ENCODE assay signal across 13 mouse cellular contexts in the genomic region with DNA sequence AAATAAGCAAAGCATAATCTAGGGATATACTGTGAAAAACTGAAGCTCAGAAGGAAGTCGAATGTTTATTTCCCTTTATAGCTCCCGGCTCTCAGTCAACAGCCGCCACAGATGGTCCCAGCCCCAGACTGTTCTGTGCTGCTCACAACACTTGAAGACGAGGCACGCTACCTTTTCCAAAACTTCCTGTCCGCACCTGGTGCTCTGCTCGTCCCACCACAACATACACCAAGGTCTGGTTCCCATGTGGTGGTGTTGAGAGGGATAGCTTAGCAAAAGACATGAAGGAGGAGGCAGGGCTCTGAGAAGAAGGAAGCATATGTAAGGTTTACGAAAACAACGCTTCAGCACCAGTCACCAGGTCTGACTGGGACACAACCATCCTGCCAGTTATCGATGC.
A peak's percentile ranks its signal among the peaks of the same experiment; 100 is the strongest.
DNase-seq lines count a peak whose midpoint lies in the region; ATAC-seq lines count a peak whose summit lies in the region.
"Had no signal": no experiment of that assay in that cellular context is flagged by ENCODE, and none has a peak within 500 bp of the region (broad histone marks: within the 10 kb centered on the region; RNA-seq: fewer than 3 reads in every experiment).

No protein-coding gene starts in this region.

- no peak overlapping the region for H3K4me3 ChIP-seq in kidney, embryonic 15.5 days (replicated peaks)
- no peak overlapping the region for H3K4me3 ChIP-seq in limb, embryonic 10.5 days
- H3K4me3 ChIP-seq: hindbrain, embryonic 13.5 days had no signal

- H3K9ac ChIP-seq in kidney, embryonic 15.5 days = no peak overlapping the region
- H3K9ac ChIP-seq: hindbrain, embryonic 13.5 days; liver, postnatal 0 days had no signal

- H3K27me3 ChIP-seq in kidney, embryonic 15.5 days = no peaks in the 10 kb centered on the region
- no peaks in the 10 kb centered on the region for H3K27me3 ChIP-seq in limb, embryonic 10.5 days (ENCODE audit: low read depth, poor library complexity, severe bottlenecking)
- H3K27me3 ChIP-seq: hindbrain, embryonic 13.5 days had no signal

- DNase-seq in kidney, adult 11 months = no peak
- DNase-seq in brain, embryonic 18.5 days (ENCODE audit: low read depth, low spot score) = peak; percentile 30
- DNase-seq in cerebellum, adult 9-11 months = peak; percentile 43
- DNase-seq in left cerebral cortex, postnatal 36 days (ENCODE audit: low spot score in 2 of 2) = peak; percentile 60 to 71
- DNase-seq in limb, embryonic 10.5 days (ENCODE audit: low spot score) = no peak
- DNase-seq in gastrocnemius, postnatal 10 days = no peak
- DNase-seq: adrenal gland, postnatal 14 days; gastrocnemius, postnatal 36 days; kidney, postnatal 4 days; liver, postnatal 0 days had no signal

- 0 out of 2 replicates have a peak overlapping the region, but pooled peaks have one; percentile 7 for H3K4me2 ChIP-seq in kidney, embryonic 15.5 days
- H3K4me2 ChIP-seq: hindbrain, embryonic 13.5 days had no signal

- no peak overlapping the region for H3K27ac ChIP-seq in kidney, embryonic 15.5 days
- H3K27ac ChIP-seq in limb, embryonic 10.5 days = no peak overlapping the region
- H3K27ac ChIP-seq: hindbrain, embryonic 13.5 days had no signal

- ATAC-seq in kidney, embryonic 15.5 days (replicated peaks; ENCODE audit: low FRiP score) = no peak
- ATAC-seq: liver, postnatal 0 days had no signal

- intact Hi-C loops in left cerebral cortex, postnatal 36 days (cut with DNase I) = no loop called here

- WGBS in kidney, embryonic 15.5 days = 62% methylated on average over 10 of the region's 10 CpGs
- WGBS in limb, embryonic 10.5 days = 71% methylated on average over 10 of the region's 10 CpGs

- H3K36me3 ChIP-seq in kidney, embryonic 15.5 days = no peaks in the 10 kb centered on the region
- no peaks in the 10 kb centered on the region for H3K36me3 ChIP-seq in limb, embryonic 10.5 days
- H3K36me3 ChIP-seq: G1E; hindbrain, embryonic 13.5 days had no signal

- H3K9me3 ChIP-seq in kidney, embryonic 15.5 days (replicated peaks) = no peaks in the 10 kb centered on the region
- no peaks in the 10 kb centered on the region for H3K9me3 ChIP-seq in limb, embryonic 10.5 days (replicated peaks)
- H3K9me3 ChIP-seq: G1E; hindbrain, embryonic 13.5 days had no signal

- peaks cover 8% of the 10 kb centered on the region; the same call in 1 of the 2 replicates for H3K4me1 ChIP-seq in kidney, embryonic 15.5 days
- H3K4me1 ChIP-seq in limb, embryonic 10.5 days = no peaks in the 10 kb centered on the region
- H3K4me1 ChIP-seq: hindbrain, embryonic 13.5 days had no signal

Comparison
In these comparisons a context has a peak if more than half of its experiments do, and no peak if none do; other contexts are left out.
1. DNase-seq: peak in brain, embryonic 18.5 days (single experiment), cerebellum, adult 9-11 months (single experiment) and left cerebral cortex, postnatal 36 days (2 of 2); none in kidney, adult 11 months (single experiment), limb, embryonic 10.5 days (single experiment) and gastrocnemius, postnatal 10 days (single experiment).